Comparison of ENCODE assay signal across 8 mouse cellular contexts in the genomic region with DNA sequence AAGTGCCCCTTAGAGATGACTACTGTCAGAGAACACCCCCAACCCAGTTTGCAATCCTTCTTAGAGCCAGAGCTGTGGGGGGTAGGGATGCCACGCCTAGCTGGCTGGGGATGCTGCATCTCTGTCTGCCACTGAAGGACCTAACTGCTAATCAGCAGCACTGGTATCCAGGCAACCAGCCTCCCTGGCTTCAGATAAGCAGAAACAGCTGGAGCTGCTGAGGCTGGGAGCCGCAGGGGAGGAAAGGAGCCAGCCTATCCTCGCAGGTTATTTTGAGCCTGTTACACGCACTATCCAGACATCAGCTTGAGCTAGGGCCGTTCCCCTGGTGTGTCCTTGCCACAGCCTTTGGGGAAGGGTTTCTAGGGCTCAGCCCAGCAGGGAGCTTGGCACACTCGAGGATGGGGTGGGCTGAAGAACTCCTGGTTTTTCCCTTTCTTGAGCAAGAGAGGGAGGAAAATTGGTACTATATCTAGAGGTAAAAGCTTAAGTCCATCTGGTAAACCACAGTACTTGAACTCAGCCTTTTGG.
DNase-seq lines count a peak whose midpoint lies in the region; ATAC-seq and TF ChIP-seq lines count a peak whose summit lies in the region.

No protein-coding gene starts in this region.

- peak; percentile 87 for ATAC-seq in hindbrain, embryonic 15.5 days (ENCODE audit: low FRiP score, low read depth)
- peak; percentile 88 for ATAC-seq in liver, postnatal 0 days

- no peak for TF ChIP-seq POLR2A in lung, adult 2 months (IDR thresholded peaks at IDR 0.05; ENCODE audit: borderline replicate concordance, extremely low read depth, low read depth, low read length)

- DNase-seq in layer of hippocampus, postnatal 10 days (ENCODE audit: low spot score in 2 of 2), result peak; percentile 56 to 66
- no peak for DNase-seq in layer of hippocampus, adult 9-10 months (ENCODE audit: low spot score)
- DNase-seq in gastrocnemius, adult 2 months, result peak; percentile 88
- peak; percentile 69 for DNase-seq in liver, postnatal 0 days
- DNase-seq in skeletal muscle tissue, adult 2 months (ENCODE audit: low read depth, low spot score), result peak; percentile 91
- no peak for DNase-seq in lung, adult 2 months

- peak overlapping the region; percentile 35 for H3K27ac ChIP-seq in brown adipose tissue, adult 24 weeks (replicated peaks; ENCODE audit: low read depth, low read length)
- peak overlapping the region; percentile 91 for H3K27ac ChIP-seq in gastrocnemius, adult 2 months
- peak overlapping the region; percentile 95 for H3K27ac ChIP-seq in hindbrain, embryonic 15.5 days (replicated peaks)
- H3K27ac ChIP-seq in liver, postnatal 0 days (ENCODE audit: low read depth), result 0 out of 2 replicates have a peak overlapping the region, but pooled peaks have one; percentile 19

- H3K36me3 ChIP-seq in hindbrain, embryonic 15.5 days, result no peaks in the 10 kb centered on the region
- H3K36me3 ChIP-seq in liver, postnatal 0 days (replicated peaks; ENCODE audit: insufficient read depth, low read length), result no peaks in the 10 kb centered on the region

- peak overlapping the region; percentile 29 for H3K4me2 ChIP-seq in hindbrain, embryonic 15.5 days
- peak overlapping the region; percentile 30; the same call in 1 of the 2 replicates for H3K4me2 ChIP-seq in liver, postnatal 0 days (ENCODE audit: low read depth, low read length)

- H3K9ac ChIP-seq in hindbrain, embryonic 15.5 days, result peak overlapping the region; percentile 1; the same call in 1 of the 2 replicates
- H3K9ac ChIP-seq in liver, postnatal 0 days (replicated peaks), result no peak overlapping the region; the same call in 1 of the 2 replicates

- no peaks in the 10 kb centered on the region for H3K9me3 ChIP-seq in hindbrain, embryonic 15.5 days
- H3K9me3 ChIP-seq in liver, postnatal 0 days (ENCODE audit: low read length), result no peaks in the 10 kb centered on the region

- peaks cover 35% of the 10 kb centered on the region for H3K4me1 ChIP-seq in brown adipose tissue, adult 24 weeks (ENCODE audit: control insufficient read depth, insufficient read depth, insufficient read length, low read length)
- peaks cover 58% of the 10 kb centered on the region for H3K4me1 ChIP-seq in hindbrain, embryonic 15.5 days (replicated peaks)
- peaks cover 43% of the 10 kb centered on the region for H3K4me1 ChIP-seq in liver, postnatal 0 days (ENCODE audit: insufficient read depth)
- H3K4me1 ChIP-seq in lung, adult 2 months (ENCODE audit: control insufficient read depth, insufficient read depth, low read length), result peaks cover 21% of the 10 kb centered on the region

- TF ChIP-seq CTCF in gastrocnemius, adult 2 months (IDR thresholded peaks at IDR 0.05), result no peak
- TF ChIP-seq CTCF in liver, postnatal 0 days (IDR thresholded peaks at IDR 0.05; ENCODE audit: low read depth), result no peak
- TF ChIP-seq CTCF in lung, adult 2 months (IDR thresholded peaks at IDR 0.05; ENCODE audit: insufficient read depth, low read length), result no peak

- peak; percentile 61 for TF ChIP-seq EP300 in liver, postnatal 0 days (IDR thresholded peaks at IDR 0.05; ENCODE audit: low read depth)

- WGBS in hindbrain, embryonic 15.5 days, result under 1% methylated on average over 6 of the region's 6 CpGs
- 21% methylated on average over 6 of the region's 6 CpGs for WGBS in liver, postnatal 0 days (ENCODE audit: insufficient replicate concordance)
- 35% methylated on average over 6 of the region's 6 CpGs for WGBS in lung, adult 2 months

- intact Hi-C loops in gastrocnemius, adult 2 months (cut with DNase I), result loop anchor here (2.0 kb wide), 1 partner anchor 13 kb away; no protein-coding TSS in a partner anchor

- H3K4me3 ChIP-seq in brown adipose tissue, adult 24 weeks (ENCODE audit: insufficient read depth, low read depth, low read length), result no peak overlapping the region
- H3K4me3 ChIP-seq in gastrocnemius, adult 2 months, result peak overlapping the region; percentile 11
- no peak overlapping the region for H3K4me3 ChIP-seq in hindbrain, embryonic 15.5 days
- H3K4me3 ChIP-seq in liver, postnatal 0 days (ENCODE audit: low read depth, low read length), result no peak overlapping the region
- no peak overlapping the region for H3K4me3 ChIP-seq in lung, adult 2 months (replicated peaks; ENCODE audit: extremely low read depth, low read depth, low read length)

- H3K27me3 ChIP-seq in hindbrain, embryonic 15.5 days, result no peaks in the 10 kb centered on the region
- no peaks in the 10 kb centered on the region for H3K27me3 ChIP-seq in liver, postnatal 0 days (ENCODE audit: insufficient read depth, low read length)

Comparison
In these comparisons a context has a peak if more than half of its experiments do, and no peak if none do; other contexts are left out.
1. DNase-seq: peak in layer of hippocampus, postnatal 10 days (2 of 2), gastrocnemius, adult 2 months (single experiment), liver, postnatal 0 days (single experiment) and skeletal muscle tissue, adult 2 months (single experiment); none in layer of hippocampus, adult 9-10 months (single experiment) and lung, adult 2 months (single experiment).
2. H3K27ac ChIP-seq: peak in every context shown above with its lines; median percentile 95 in hindbrain, embryonic 15.5 days; 91 in gastrocnemius, adult 2 months; 35 in brown adipose tissue, adult 24 weeks; 19 in liver, postnatal 0 days.